Mouse (Mus musculus): ENCODE results near the gene Brd7. TPM values are rescaled to one million over a fixed set of nuclear protein-coding genes. Genes with fewer than 3 reads are reported as not detected.
A peak's percentile ranks its signal among the peaks of the same experiment; 100 is the strongest.

The Brd7 gene
- polyA plus RNA-seq, 1 experiment: 25.6 TPM

DNA sequence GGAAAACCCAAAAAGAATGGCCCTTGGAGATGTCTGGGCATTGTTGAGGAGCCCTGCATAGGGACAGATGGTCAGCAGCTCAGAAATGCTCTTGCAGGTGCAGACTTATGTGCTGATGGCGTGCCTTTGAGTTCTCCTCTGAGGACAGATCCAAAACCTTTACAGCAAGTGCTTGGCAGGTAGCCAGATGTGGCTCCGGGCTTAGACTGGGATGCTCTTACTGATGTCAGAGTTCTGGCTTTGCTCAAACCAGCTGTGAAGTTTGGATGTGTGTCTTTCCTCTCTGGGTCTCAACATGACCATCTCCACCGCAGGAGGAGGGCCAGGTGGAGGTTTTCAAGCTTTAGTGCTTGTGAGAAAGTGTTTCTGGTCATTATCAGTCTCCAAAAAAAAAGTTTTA is 7.8 kb upstream of the Brd7 start:
- TF ChIP-seq POLR2A (IDR thresholded peaks at IDR 0.05; ENCODE audit: low read depth, low read length) (no peak), CTCF (conservative IDR thresholded peaks at IDR 0.05; ENCODE audit: insufficient read depth, insufficient read length, low read depth, low read length) (no peak)
- Histone ChIP-seq H3K27ac (ENCODE audit: insufficient read depth, low read depth, low read length) (no peak overlapping the region), H3K27me3 (replicated peaks; ENCODE audit: control insufficient read depth, insufficient read depth, low read length) (no peaks in the 10 kb centered on the region), H3K36me3 (ENCODE audit: control insufficient read depth, insufficient read depth, low read length) (no peaks in the 10 kb centered on the region), H3K4me1 (ENCODE audit: control insufficient read depth, insufficient read depth, low read length) (no peaks in the 10 kb centered on the region), H3K4me3 (ENCODE audit: insufficient read depth, low read depth, low read length) (no peak overlapping the region)
- 46% methylated on average over 3 of the region's 3 CpGs for WGBS
- DNase-seq: no peak

DNA sequence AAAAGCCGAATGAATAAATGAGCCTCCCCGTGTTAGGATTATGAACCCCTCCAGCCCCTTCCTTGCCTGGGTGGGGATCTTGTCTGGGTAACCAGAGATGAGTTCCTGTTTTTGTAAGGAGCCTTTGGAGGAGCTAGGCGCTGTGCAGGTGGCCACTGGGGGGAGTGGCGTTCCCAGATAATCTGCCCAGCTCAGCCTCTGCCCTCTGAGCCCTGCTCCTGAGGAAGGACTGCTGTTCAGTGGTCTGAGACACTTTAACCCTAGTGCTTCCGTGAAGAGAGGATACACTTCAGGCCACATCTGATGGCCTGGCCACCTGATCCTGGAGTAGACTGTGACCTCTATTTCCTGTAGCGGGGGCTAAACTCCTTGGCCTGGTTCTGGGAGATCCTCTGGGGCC is 7.2 kb upstream of the Brd7 start:
- no peak for TF ChIP-seq POLR2A (IDR thresholded peaks at IDR 0.05; ENCODE audit: low read depth, low read length)
- TF ChIP-seq CTCF (conservative IDR thresholded peaks at IDR 0.05; ENCODE audit: insufficient read depth, insufficient read length, low read depth, low read length): no peak; the same call in 1 of the 2 replicates
- Histone ChIP-seq H3K27ac (ENCODE audit: insufficient read depth, low read depth, low read length) (no peak overlapping the region), H3K36me3 (ENCODE audit: control insufficient read depth, insufficient read depth, low read length) (no peaks in the 10 kb centered on the region), H3K4me3 (ENCODE audit: insufficient read depth, low read depth, low read length) (no peak overlapping the region), H3K4me1 (ENCODE audit: control insufficient read depth, insufficient read depth, low read length) (no peaks in the 10 kb centered on the region), H3K27me3 (replicated peaks; ENCODE audit: control insufficient read depth, insufficient read depth, low read length) (no peaks in the 10 kb centered on the region)
- peak; percentile 68 for DNase-seq
- WGBS: 14% methylated on average over 6 of the region's 6 CpGs

DNA sequence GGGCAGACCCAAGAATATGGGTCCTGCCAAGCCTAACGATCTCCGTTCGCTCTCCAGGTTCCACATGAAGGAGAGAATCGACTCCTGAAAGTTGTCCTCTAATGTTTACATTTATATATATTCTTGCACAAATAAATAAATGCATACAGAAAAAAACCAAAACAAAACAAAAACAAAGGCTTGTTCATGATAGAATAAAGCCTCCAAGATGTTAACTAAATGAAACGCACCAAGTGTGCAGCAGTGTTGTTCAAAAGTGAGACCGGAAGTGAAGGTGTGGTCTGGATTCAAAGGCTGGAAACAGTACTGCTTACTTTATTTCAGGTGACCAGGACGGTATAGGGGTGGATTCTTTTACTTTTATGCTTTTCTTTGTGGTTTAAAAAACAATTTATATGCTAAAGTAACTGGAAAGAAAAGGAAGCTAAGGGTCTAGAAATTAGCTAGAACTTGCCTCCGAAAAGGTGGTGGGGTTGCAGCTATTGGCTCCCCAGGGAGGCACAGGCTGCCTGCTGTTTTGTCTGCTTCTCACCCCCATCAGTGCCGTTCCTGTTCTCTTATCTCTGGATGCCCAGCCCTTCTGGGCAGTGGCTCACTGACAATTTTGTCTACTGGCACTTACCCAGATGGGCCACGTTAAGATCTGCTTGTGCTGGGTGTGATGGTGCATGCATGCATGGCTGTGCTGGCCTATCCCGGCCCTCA is 604 bp upstream of the Brd7 start:
- DNase-seq: no peak
- H3K27ac ChIP-seq (ENCODE audit: insufficient read depth, low read depth, low read length): peak overlapping the region; percentile 93
- WGBS: 12% methylated on average over 11 of the region's 11 CpGs

DNA sequence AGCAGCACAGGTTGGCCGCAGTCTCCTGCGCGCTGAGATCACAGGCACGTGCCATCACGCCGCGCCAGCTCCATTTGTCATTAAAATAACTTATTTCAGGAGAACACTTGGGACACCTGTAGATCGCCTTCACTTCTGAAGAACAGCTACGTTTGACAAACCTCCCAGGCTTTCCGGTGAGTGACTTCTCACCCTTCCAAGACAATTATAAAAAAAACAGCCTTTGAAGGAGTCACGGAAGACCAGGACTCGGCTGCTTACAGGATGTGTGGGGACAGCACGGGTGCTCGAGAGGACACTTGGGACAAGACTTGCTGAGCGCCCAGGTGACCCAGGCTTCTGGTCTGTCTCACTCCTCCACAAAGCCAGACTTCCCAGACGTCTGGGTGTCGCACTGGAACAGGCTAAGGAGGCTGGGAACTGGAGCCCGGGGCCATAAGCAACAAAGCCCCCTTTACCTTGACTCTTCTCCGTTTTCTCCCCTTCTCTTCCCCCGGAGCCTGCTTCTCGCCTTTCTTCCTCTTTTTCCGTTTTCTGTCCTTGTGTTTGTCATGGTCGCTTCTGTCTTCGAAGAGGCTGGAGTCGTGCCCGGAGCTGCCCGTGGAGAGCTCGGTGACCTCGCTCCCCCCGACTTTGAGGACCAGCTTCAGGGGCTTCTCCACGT is 818 bp downstream of the Brd7 start:
- peak; percentile 42 for DNase-seq
- peaks cover 5% of the 10 kb centered on the region; the same call in 1 of the 2 replicates for H3K4me1 ChIP-seq (ENCODE audit: control insufficient read depth, insufficient read depth, low read length)
- H3K4me3 ChIP-seq (ENCODE audit: insufficient read depth, low read depth, low read length): peak overlapping the region; percentile 77
- 1% methylated on average over 31 of the region's 31 CpGs for WGBS
- H3K27ac ChIP-seq (ENCODE audit: insufficient read depth, low read depth, low read length): peak overlapping the region; percentile 98
- H3K36me3 ChIP-seq (ENCODE audit: control insufficient read depth, insufficient read depth, low read length): peaks cover 8% of the 10 kb centered on the region
- H3K27me3 ChIP-seq (replicated peaks; ENCODE audit: control insufficient read depth, insufficient read depth, low read length): no peaks in the 10 kb centered on the region
- TF ChIP-seq CTCF (conservative IDR thresholded peaks at IDR 0.05; ENCODE audit: insufficient read depth, insufficient read length, low read depth, low read length) (no peak), POLR2A (IDR thresholded peaks at IDR 0.05; ENCODE audit: low read depth, low read length) (no peak)

More for the DNA sequence above, 604 bp upstream of the Brd7 start:
- Histone ChIP-seq H3K36me3 (ENCODE audit: control insufficient read depth, insufficient read depth, low read length) (peaks cover 2% of the 10 kb centered on the region; the same call in 1 of the 2 replicates), H3K4me3 (ENCODE audit: insufficient read depth, low read depth, low read length) (peak overlapping the region; percentile 98), H3K27me3 (replicated peaks; ENCODE audit: control insufficient read depth, insufficient read depth, low read length) (no peaks in the 10 kb centered on the region), H3K4me1 (ENCODE audit: control insufficient read depth, insufficient read depth, low read length) (peaks cover 5% of the 10 kb centered on the region; the same call in 1 of the 2 replicates)
- TF ChIP-seq POLR2A (IDR thresholded peaks at IDR 0.05; ENCODE audit: low read depth, low read length) (no peak), CTCF (conservative IDR thresholded peaks at IDR 0.05; ENCODE audit: insufficient read depth, insufficient read length, low read depth, low read length) (no peak)

DNA sequence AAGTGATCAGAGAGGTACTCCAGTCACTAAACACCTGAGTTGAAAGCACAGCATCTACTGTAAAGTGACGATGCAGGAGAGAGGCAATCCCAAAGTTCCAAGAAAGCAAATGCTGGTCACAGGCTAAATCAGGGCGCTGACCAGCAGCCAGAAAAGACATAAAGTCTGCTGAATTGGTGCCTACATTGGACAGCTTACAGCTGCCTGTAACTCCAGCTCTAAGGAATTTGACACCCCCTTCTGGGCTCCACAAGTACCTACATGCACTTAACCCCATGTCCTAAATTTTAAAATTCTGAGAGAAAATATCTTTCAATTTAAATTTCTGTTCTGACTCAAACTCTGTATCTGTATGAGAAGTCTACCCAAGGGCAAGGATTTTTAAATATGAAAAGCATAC is 2.0 kb downstream of the Brd7 start:
- TF ChIP-seq POLR2A (IDR thresholded peaks at IDR 0.05; ENCODE audit: low read depth, low read length) (no peak), CTCF (conservative IDR thresholded peaks at IDR 0.05; ENCODE audit: insufficient read depth, insufficient read length, low read depth, low read length) (no peak)
- H3K4me3 ChIP-seq (ENCODE audit: insufficient read depth, low read depth, low read length): no peak overlapping the region
- peaks cover 12% of the 10 kb centered on the region for H3K36me3 ChIP-seq (ENCODE audit: control insufficient read depth, insufficient read depth, low read length)
- DNase-seq: no peak
- H3K4me1 ChIP-seq (ENCODE audit: control insufficient read depth, insufficient read depth, low read length): peaks cover 5% of the 10 kb centered on the region; the same call in 1 of the 2 replicates
- 31% methylated on average over 2 of the region's 2 CpGs for WGBS
- no peaks in the 10 kb centered on the region for H3K27me3 ChIP-seq (replicated peaks; ENCODE audit: control insufficient read depth, insufficient read depth, low read length)
- no peak overlapping the region for H3K27ac ChIP-seq (ENCODE audit: insufficient read depth, low read depth, low read length)

DNA sequence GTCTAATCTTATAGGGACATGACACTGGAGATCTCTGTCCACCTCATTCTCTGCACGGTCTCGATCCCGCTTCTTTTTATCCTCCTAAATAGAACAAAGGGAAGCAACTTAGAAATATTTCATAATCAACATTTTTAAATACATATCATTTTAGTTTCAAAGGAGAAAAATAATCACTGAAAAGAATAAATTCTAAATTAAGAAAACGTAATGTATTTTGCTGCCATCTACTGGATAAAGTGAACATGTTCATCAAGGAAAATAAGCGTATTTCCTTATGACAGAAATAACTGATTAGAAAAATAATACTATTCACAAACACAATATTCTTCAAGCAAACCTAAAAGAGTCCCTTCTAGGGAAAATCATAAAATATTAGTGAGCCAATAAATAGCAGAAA is 4.0 kb downstream of the Brd7 start:
- TF ChIP-seq POLR2A (IDR thresholded peaks at IDR 0.05; ENCODE audit: low read depth, low read length): no peak
- TF ChIP-seq CTCF (conservative IDR thresholded peaks at IDR 0.05; ENCODE audit: insufficient read depth, insufficient read length, low read depth, low read length): no peak
- no peak overlapping the region for H3K27ac ChIP-seq (ENCODE audit: insufficient read depth, low read depth, low read length)
- no peak overlapping the region for H3K4me3 ChIP-seq (ENCODE audit: insufficient read depth, low read depth, low read length)
- DNase-seq: no peak
- H3K36me3 ChIP-seq (ENCODE audit: control insufficient read depth, insufficient read depth, low read length): peaks cover 17% of the 10 kb centered on the region
- peaks cover 5% of the 10 kb centered on the region; the same call in 1 of the 2 replicates for H3K4me1 ChIP-seq (ENCODE audit: control insufficient read depth, insufficient read depth, low read length)
- 68% methylated on average over 5 of the region's 5 CpGs for WGBS
- H3K27me3 ChIP-seq (replicated peaks; ENCODE audit: control insufficient read depth, insufficient read depth, low read length): no peaks in the 10 kb centered on the region

Measured in kidney, adult 2 months (tissue).